Mouse (Mus musculus) adrenal gland, postnatal 4 days (tissue): Measurements from ENCODE around the gene Ing3. TPM values are rescaled to one million over a fixed set of nuclear protein-coding genes. Genes with fewer than 3 reads are reported as not detected.
A peak's percentile ranks its signal among the peaks of the same experiment; 100 is the strongest.

Experiments
- DNase-seq, 2 experiments: peaks; one replicate each; pipeline ENCODE4 v3.0.0; 2021 to 2022; ENCODE audit warnings: low spot score in 2 of 2, mixed read lengths in 2 of 2
- long read RNA-seq, 2 experiments: library from polyadenylated mRNA; stranded (forward); transcript quantifications; one replicate each; pipeline ENCODE4 v2.0.0; 2021
- total RNA-seq, 2 experiments: library from RNA; stranded (reverse); gene quantifications; 2 replicates each; pipeline ENCODE4 v1.2.3; 2021

Gene Ing3
- total RNA-seq, result 10 to 100 TPM; 26.4 to 29.9 TPM
- long read RNA-seq, experiment 1, partial matches to known transcripts, result 5 of 8 reads
- long read RNA-seq, experiment 1, other reads (novel, unspliced or antisense), result 0 of 8 reads
- long read RNA-seq, experiment 2, transcript Ing3-201 (12 exons, 3,800 nt), result major isoform, 15 of 24 reads
- long read RNA-seq, experiment 2, partial matches to known transcripts, result 3 of 24 reads
- long read RNA-seq, experiment 2, other reads (novel, unspliced or antisense), result 4 of 24 reads

GRCm38 (mm10) chr6:21949226-21949731 is at the start of gene Ing3:
Ing3 (plus strand) TSS chr6:21949571.
- peak; percentile 91 to 95 for DNase-seq

DNA sequence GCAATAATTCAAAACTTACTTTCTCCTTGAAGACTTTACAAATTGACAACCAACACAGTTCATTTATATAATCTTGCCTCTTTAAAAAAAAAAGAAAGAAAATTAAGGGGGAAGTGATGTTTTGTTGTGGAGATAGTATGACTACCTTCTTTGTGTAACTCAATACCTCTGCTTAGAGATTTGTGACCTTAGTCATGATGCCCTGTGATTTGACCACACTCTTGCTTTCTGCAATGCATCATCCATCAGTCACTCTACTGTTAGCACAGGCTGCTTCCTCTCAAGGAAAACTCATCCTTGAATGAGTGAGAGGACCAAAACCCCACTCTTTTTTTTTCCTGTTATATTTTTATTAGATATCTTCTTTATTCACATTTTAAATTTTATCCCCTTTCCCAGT is 39.7 kb upstream of the Ing3 start:
- DNase-seq, result no peak

DNA sequence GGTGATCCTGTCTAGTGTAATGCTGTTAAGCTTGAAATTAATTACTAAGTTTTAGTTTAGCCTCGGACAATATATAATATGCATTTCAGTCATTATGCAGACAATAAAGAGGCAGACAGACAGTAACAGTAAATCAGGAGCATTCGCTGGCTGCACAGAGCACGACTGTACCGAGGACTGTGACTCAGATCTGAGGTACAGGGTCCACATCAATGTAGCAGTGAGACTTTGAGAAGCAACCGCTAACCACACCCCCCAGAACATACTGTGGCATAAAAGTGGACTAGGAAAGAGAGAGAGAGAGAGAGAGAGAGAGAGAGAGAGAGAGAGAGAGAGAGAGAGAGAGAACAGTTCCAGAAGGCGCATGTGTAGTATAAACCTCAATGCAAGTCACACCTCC is 38.6 kb upstream of the Ing3 start:
- DNase-seq, result no peak

DNA sequence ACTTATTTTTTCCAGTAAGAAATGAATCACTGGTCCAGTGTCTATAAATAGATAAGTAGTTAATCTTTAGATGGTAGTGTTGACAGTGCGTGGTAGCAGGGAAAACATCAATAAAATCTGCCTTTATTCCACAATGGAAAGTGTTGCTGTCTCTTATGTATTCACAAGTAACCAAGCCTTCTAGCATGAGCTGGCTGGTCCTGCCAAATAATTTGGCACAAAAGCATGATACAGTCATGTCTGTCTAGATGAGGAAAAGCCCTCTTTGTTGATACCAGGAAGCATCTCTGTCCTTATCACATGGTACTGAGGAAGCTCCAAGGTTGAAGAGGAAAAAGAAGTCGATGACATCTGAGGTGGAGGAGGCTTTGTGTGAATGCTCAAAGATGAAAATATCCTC is 32.8 kb upstream of the Ing3 start:
- no peak for DNase-seq

DNA sequence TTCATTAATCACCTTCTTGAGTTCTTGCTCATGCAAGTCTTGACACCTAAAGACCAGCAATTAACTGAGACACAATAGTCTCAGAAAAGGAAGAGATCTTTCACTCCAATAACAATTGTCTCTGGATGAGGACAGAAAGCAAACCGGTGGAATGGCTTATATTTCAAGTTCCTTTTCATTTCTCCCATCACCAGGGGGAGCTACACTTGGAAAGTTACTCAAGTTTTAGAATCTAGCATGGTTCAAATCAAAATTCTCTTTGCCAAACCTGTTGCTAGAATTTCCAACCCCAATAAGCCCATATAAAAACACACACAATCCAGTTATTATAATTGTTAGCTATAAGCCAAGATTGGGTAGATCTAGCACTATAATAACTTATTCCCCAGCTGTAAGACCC is 25.2 kb upstream of the Ing3 start:
- DNase-seq, result no peak

- no peak for DNase-seq
These were observed 11.3 kb upstream of the Ing3 start for GRCm38 (mm10) chr6:21937981-21938635.

GRCm38 (mm10) chr6:21949771-21950448 is 539 bp downstream of the Ing3 start:
- DNase-seq, result peak; percentile 88 to 96

- no peak for DNase-seq
These were observed 1.3 kb downstream of the Ing3 start for GRCm38 (mm10) chr6:21950676-21951075.

GRCm38 (mm10) chr6:21955468-21955867 is 6.1 kb downstream of the Ing3 start:
- DNase-seq, result no peak

DNA sequence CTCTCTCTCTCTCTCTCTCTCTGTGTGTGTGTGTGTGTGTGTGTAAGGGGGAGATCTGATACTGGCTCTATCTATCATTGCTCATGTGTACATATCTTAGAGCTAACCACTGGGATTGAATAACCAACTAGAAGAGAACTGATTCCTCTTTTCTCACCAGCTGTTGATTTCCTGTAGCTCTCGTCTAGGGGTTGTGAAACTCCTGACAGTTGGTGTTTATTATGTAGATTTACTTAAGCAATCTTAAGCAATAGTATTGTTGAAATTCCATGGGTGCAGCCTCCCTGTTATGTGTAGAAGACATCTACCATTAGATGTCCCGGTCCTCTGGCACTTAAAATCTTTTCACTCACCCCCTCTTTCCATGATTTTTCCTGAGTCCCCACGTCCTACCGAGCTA is 9.6 kb downstream of the Ing3 start:
- DNase-seq, result no peak

GRCm38 (mm10) chr6:21959909-21960308 is 10.5 kb downstream of the Ing3 start:
- DNase-seq, result no peak

DNA sequence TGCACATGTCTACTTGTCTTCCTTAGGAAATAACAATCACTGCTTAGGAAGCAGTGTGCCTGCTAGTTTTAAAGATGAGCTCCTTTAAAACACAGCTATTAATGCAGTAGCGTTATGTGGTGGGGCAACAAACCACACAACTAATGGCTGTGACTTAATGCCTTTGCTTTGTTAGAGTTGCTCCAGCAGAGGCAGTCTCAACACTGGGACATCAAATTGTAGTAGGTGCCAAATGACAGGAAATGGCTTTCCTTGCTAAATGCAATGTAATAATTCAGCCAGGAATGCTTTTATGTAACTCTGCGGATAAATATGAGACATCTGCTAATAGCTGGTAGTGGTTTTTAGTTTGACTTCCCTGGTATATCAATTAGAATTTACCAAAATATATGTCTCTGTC is 28.2 kb downstream of the Ing3 start:
- no peak for DNase-seq

DNA sequence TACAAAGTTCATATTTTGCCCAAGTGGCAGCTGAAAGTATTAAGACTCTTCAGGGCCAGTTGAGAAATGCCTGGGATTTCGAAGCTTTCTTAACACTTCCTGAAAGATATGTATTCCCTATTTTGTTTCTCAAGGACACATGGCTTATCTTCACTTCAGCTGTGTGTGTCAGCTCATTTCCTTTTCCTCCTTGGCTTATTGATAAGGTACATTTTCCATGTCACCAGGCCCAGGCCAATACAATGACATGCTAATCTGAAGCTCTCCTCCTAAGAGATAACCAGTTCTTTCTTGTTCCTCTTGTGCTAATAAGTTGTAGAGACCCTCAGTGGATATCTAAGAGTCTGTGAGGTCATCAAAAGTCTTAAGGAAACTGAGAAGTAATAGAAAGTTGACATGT is 31.7 kb downstream of the Ing3 start:
- DNase-seq, result no peak

GRCm38 (mm10) chr6:21984990-21985731 is 35.8 kb downstream of the Ing3 start:
- peak in 1 of 2 experiments; percentile 39 for DNase-seq

DNA sequence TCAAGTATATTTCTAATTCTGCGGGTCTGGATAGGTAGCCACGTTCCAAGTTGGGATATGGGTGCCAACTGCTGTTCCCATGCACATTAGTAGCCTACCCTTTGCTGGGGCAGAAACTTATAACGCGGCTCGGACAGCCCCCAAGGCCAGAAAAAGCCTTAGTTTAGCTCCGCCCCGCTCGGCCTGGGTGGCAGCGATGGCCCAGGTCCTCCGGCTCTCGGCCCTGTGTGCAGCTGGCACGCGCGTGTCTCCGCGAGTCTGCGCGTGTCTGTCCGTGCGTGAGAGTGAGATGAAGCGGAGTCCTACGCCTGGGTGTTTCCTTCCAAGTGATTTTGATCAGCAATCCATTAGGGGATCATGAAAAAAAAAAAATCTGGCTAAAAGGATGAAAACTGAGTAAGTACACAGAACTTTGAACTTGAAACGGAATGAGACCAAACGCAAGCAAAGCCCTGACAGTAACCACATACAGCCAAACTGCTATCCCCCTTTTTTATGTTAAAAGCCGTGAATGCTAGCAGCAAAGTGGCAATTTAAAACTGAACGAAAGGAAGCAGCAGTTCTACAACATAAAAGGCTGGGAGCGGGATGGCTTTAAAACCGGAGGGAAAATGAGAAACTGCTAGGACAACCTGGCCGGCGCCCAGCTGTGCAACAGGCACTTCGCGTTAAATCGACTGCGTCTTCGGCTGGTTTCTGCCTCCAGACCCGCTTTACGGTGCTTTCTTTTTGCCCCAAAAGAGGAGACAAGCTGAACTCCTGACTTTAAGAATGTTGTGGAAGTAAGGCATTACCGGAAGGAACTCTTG is 36.6 kb downstream of the Ing3 start, which contains the start of gene Cped1:
Cped1 (plus strand) TSS at position 185 of the 809 bp plus-strand sequence.
- peak in 1 of 2 experiments; percentile 44 for DNase-seq

DNA sequence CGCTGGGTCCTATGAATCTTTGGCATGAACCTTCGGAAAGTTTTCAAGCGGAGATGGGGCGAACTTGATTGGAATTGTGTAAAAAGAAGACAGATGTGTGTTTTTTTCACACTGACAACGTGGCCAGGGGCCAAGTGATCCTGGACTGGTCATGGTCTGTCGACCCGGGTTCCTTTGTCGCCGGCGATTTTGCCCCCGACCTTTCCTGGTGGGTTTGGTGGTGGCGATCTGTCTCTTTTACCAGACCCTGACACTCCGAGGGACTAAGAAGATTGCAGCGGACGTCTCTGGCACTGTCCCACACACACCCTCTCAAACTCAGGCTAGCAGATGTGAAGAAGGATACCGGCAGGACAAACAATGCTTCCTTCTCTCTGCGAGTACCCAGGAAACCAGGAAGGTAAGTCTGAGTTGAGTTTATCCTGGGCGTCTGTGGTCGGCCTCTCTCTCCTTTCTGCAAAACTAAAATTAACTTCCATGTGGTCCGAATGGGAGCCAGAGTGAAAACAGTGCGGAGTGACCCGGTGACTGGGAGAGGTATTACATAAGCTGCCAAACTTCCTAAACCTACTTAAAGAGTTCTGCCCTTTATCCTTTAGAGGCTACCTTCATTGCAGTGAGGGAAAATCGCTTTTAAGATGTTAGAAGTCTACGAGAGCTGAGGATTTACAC is 37.4 kb downstream of the Ing3 start:
- DNase-seq, result peak in 1 of 2 experiments; percentile 13

GRCm38 (mm10) chr6:21987554-21987953 is 38.2 kb downstream of the Ing3 start:
- no peak for DNase-seq

GRCm38 (mm10) chr6:21988296-21988695 is 38.9 kb downstream of the Ing3 start:
- DNase-seq, result no peak

DNA sequence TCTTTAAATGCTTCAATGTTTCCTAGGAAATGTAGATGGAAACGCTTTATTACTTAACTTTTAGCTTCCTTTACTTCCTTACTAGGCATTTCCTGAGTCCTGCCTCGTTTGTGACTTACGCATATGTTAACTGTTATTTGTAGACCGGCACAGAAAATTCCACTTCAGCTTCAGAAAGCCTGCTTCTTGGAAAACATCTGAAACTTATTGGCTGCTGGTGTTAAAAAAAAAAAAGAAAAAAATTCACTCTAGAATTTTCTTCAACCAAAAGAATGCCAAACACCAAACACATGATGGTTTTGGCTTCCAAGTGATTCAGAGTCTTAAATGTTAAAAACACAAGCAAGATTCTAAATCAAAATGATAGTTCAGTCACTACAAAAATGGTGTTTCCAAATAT is 39.7 kb downstream of the Ing3 start:
- no peak for DNase-seq
